In the genomic region with DNA sequence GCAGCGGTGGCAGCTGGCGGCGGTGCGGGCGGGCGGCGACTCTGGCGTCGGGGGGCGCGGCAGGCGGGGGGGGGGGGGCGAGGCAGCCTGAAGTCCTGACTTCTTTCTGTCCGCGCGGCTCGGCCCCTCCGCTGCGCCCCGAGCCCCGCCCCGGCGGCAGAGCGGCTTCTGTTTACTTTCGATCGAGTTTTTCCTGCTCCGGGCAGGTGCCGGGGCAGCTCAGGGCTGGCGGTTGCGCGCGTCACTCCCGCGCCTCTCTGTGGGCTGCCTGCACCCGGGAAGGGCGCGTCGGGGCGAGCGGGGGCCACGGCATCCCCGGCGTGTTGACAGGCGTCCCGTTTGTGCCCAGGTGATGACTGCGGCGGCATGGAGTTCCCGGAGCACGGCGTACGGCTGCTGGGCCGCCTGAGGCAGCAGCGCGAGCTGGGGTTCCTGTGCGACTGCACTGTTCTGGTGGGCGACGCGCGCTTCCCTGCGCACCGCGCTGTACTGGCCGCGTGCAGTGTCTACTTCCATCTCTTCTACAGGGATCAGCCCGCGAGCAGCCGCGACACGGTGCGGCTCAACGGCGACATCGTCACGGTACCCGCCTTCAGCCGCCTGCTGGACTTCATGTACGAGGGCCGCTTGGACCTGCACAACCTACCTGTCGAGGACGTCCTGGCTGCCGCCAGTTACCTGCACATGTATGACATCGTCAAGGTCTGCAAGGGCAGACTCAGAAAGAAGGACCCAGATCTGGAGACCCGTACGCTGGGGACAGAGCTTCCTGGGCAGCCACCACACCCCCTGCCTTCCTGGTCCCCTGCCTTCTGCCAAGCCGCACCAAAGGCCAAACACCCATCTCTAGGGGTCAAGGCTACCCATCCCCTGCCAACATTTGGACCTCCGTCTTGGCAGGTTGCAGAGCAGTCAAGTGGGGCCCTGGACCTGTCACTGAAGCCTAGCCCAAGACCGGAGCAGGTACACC, we compare ENCODE assay signal across 8 mouse cellular contexts. TPM values are rescaled to one million over a fixed set of nuclear protein-coding genes. Genes with fewer than 3 reads are reported as not detected.
DNase-seq lines count a peak whose midpoint lies in the region; ATAC-seq and TF ChIP-seq lines count a peak whose summit lies in the region.

No protein-coding gene starts in this region.

- peak overlapping the region; percentile 58 for H3K9ac ChIP-seq in embryonic facial prominence, embryonic 12.5 days
- H3K9ac ChIP-seq in hindbrain, postnatal 0 days (replicated peaks; ENCODE audit: low read length) = peak overlapping the region; percentile 47

- TF ChIP-seq CTCF in hindbrain, postnatal 0 days (IDR thresholded peaks at IDR 0.05; ENCODE audit: low read depth) = no peak
- no peak for TF ChIP-seq CTCF in small intestine, adult 2 months (IDR thresholded peaks at IDR 0.05; ENCODE audit: extremely low read depth, insufficient read length, insufficient replicate concordance, low read depth, low read length)

- peak overlapping the region; percentile 62 for H3K4me3 ChIP-seq in embryonic facial prominence, embryonic 12.5 days
- peak overlapping the region; percentile 51 for H3K4me3 ChIP-seq in hindbrain, postnatal 0 days (ENCODE audit: low read length)
- H3K4me3 ChIP-seq in small intestine, adult 2 months (ENCODE audit: low read depth, low read length) = peak overlapping the region; percentile 88

- H3K27ac ChIP-seq in embryonic facial prominence, embryonic 12.5 days = no peak overlapping the region
- no peak overlapping the region for H3K27ac ChIP-seq in hindbrain, postnatal 0 days
- H3K27ac ChIP-seq in small intestine, adult 2 months (ENCODE audit: insufficient read depth, low read depth, low read length) = peak overlapping the region; percentile 58

- no peaks in the 10 kb centered on the region for H3K9me3 ChIP-seq in embryonic facial prominence, embryonic 12.5 days
- H3K9me3 ChIP-seq in hindbrain, postnatal 0 days (ENCODE audit: low read length) = no peaks in the 10 kb centered on the region

- peak overlapping the region; percentile 93 for H3K4me2 ChIP-seq in embryonic facial prominence, embryonic 12.5 days (replicated peaks)
- peak overlapping the region; percentile 92 for H3K4me2 ChIP-seq in hindbrain, postnatal 0 days (ENCODE audit: low read depth, low read length)

- peaks cover 18% of the 10 kb centered on the region for H3K4me1 ChIP-seq in embryonic facial prominence, embryonic 12.5 days
- H3K4me1 ChIP-seq in hindbrain, postnatal 0 days (ENCODE audit: insufficient read depth, low read length) = peaks cover 14% of the 10 kb centered on the region; the same call in 1 of the 2 replicates
- H3K4me1 ChIP-seq in small intestine, adult 2 months (ENCODE audit: control insufficient read depth, insufficient read depth, insufficient read length, low read length) = peaks cover 23% of the 10 kb centered on the region

- no peak for TF ChIP-seq POLR2A in small intestine, adult 2 months (IDR thresholded peaks at IDR 0.05; ENCODE audit: low read depth, low read length)

- H3K36me3 ChIP-seq in embryonic facial prominence, embryonic 12.5 days = no peaks in the 10 kb centered on the region
- no peaks in the 10 kb centered on the region for H3K36me3 ChIP-seq in hindbrain, postnatal 0 days (ENCODE audit: insufficient read depth, low read length)
- peaks cover 9% of the 10 kb centered on the region for H3K36me3 ChIP-seq in small intestine, adult 2 months (ENCODE audit: control insufficient read depth, insufficient read depth, low read length)

- peak; percentile 51 for DNase-seq in ovary, postnatal 36 days (ENCODE audit: low spot score)
- DNase-seq in ovary, postnatal 10 days (ENCODE audit: low spot score) = no peak
- DNase-seq in hindbrain, postnatal 0 days (ENCODE audit: low spot score) = peak; percentile 43
- DNase-seq in lung, adult 18-20 months = peak; percentile 76 to 87
- no peak for DNase-seq in frontal cortex, adult 2 months (ENCODE audit: extremely low spot score in 1 of 2, low spot score in 1 of 2)
- no peak for DNase-seq in adipocyte (ENCODE audit: low spot score)

- ATAC-seq in embryonic facial prominence, embryonic 12.5 days (ENCODE audit: insufficient number of reproducible peaks, insufficient read depth, low FRiP score, low TSS enrichment) = no peak
- peak; percentile 25; the same call in 1 of the 2 replicates for ATAC-seq in hindbrain, postnatal 0 days

- H3K27me3 ChIP-seq in embryonic facial prominence, embryonic 12.5 days = peaks cover 57% of the 10 kb centered on the region
- H3K27me3 ChIP-seq in hindbrain, postnatal 0 days (ENCODE audit: insufficient read depth, low read length) = peaks cover 17% of the 10 kb centered on the region
- no peaks in the 10 kb centered on the region for H3K27me3 ChIP-seq in small intestine, adult 2 months (ENCODE audit: control insufficient read depth, insufficient read depth, low read length)

- WGBS in embryonic facial prominence, embryonic 12.5 days = 4% methylated on average over 74 of the region's 87 CpGs
- 4% methylated on average over 74 of the region's 87 CpGs for WGBS in hindbrain, postnatal 0 days
- 8% methylated on average over 81 of the region's 87 CpGs for WGBS in small intestine, adult 2 months

RNA-seq across cellular contexts. Expression of a gene that starts 0.7 kb away (rescaled TPM):
- polyA plus RNA-seq in embryonic facial prominence, embryonic 12.5 days (2016; fragmentation: Nextera tagmentation; extraction: Ambion mirVana) = 2.1 and 2.5 TPM in 2 replicates
- total RNA-seq in hindbrain, postnatal 0 days (2014; rRNA removed) = 3.3 and 12.1 TPM in 2 replicates
- 2.2 and 3.7 TPM in 2 replicates for polyA plus RNA-seq in hindbrain, postnatal 0 days (2015; fragmentation: Nextera tagmentation; extraction: Ambion mirVana)
- polyA plus RNA-seq in small intestine, adult 2 months (2012; rRNA removed) = 27.7 and 32.8 TPM in 2 replicates
- polyA plus RNA-seq in frontal cortex, adult 2 months (2012; rRNA removed) = 0.90 and 1.4 TPM in 2 replicates

RNA-seq across cellular contexts. Expression of a gene that starts 4.6 kb away (rescaled TPM):
- 98.8 and 153 TPM in 2 replicates for polyA plus RNA-seq in embryonic facial prominence, embryonic 12.5 days (2016; fragmentation: Nextera tagmentation; extraction: Ambion mirVana)
- total RNA-seq in hindbrain, postnatal 0 days (2014; rRNA removed) = 179 and 197 TPM in 2 replicates
- polyA plus RNA-seq in hindbrain, postnatal 0 days (2015; fragmentation: Nextera tagmentation; extraction: Ambion mirVana) = 90.8 and 97.4 TPM in 2 replicates
- polyA plus RNA-seq in small intestine, adult 2 months (2012; rRNA removed) = 79.0 and 88.7 TPM in 2 replicates
- 174 and 175 TPM in 2 replicates for polyA plus RNA-seq in frontal cortex, adult 2 months (2012; rRNA removed)

RNA-seq across cellular contexts. Expression of a gene that starts 34.8 kb away (rescaled TPM):
- 205 and 218 TPM in 2 replicates for polyA plus RNA-seq in embryonic facial prominence, embryonic 12.5 days (2016; fragmentation: Nextera tagmentation; extraction: Ambion mirVana)
- total RNA-seq in hindbrain, postnatal 0 days (2014; rRNA removed) = 24.1 and 34.8 TPM in 2 replicates
- polyA plus RNA-seq in hindbrain, postnatal 0 days (2015; fragmentation: Nextera tagmentation; extraction: Ambion mirVana) = 59.3 and 62.2 TPM in 2 replicates
- 16.1 and 31.3 TPM in 2 replicates for polyA plus RNA-seq in small intestine, adult 2 months (2012; rRNA removed)
- polyA plus RNA-seq in frontal cortex, adult 2 months (2012; rRNA removed) = 24.4 and 30.2 TPM in 2 replicates

RNA-seq across cellular contexts. Expression of a gene that starts 40.9 kb away (rescaled TPM):
- 17.0 and 19.2 TPM in 2 replicates for polyA plus RNA-seq in embryonic facial prominence, embryonic 12.5 days (2016; fragmentation: Nextera tagmentation; extraction: Ambion mirVana)
- 118 and 123 TPM in 2 replicates for total RNA-seq in hindbrain, postnatal 0 days (2014; rRNA removed)
- polyA plus RNA-seq in hindbrain, postnatal 0 days (2015; fragmentation: Nextera tagmentation; extraction: Ambion mirVana) = 34.0 and 39.0 TPM in 2 replicates
- polyA plus RNA-seq in small intestine, adult 2 months (2012; rRNA removed) = 59.3 and 99.3 TPM in 2 replicates
- 107 and 119 TPM in 2 replicates for polyA plus RNA-seq in frontal cortex, adult 2 months (2012; rRNA removed)

RNA-seq across cellular contexts. Expression of a gene that starts 59.5 kb away (rescaled TPM):
- 5.0 and 6.6 TPM in 2 replicates for polyA plus RNA-seq in embryonic facial prominence, embryonic 12.5 days (2016; fragmentation: Nextera tagmentation; extraction: Ambion mirVana)
- 2.6 and 7.5 TPM in 2 replicates for total RNA-seq in hindbrain, postnatal 0 days (2014; rRNA removed)
- polyA plus RNA-seq in hindbrain, postnatal 0 days (2015; fragmentation: Nextera tagmentation; extraction: Ambion mirVana) = 8.4 and 9.2 TPM in 2 replicates
- polyA plus RNA-seq in small intestine, adult 2 months (2012; rRNA removed) = 4.3 and 5.6 TPM in 2 replicates
- polyA plus RNA-seq in frontal cortex, adult 2 months (2012; rRNA removed) = 32.6 and 33.0 TPM in 2 replicates

Comparison
In these comparisons a context has a peak if more than half of its experiments do, and no peak if none do; other contexts are left out.
1. DNase-seq: peak in ovary, postnatal 36 days (single experiment), hindbrain, postnatal 0 days (single experiment) and lung, adult 18-20 months (2 of 2); none in ovary, postnatal 10 days (single experiment), frontal cortex, adult 2 months (0 of 2) and adipocyte (single experiment).
2. Peak in every context shown above with its lines, with median percentiles within 50 percentile points of each other: H3K4me3 ChIP-seq.